Mouse (Mus musculus) intestine, postnatal 0 days (tissue): ENCODE measurements around the gene Cldn14. TPM values are rescaled to one million over a fixed set of nuclear protein-coding genes. Genes with fewer than 3 reads are reported as not detected.

Source experiments
- ATAC-seq: fragments of 200-750 bp; cut with Nextera tagmentation; 2 replicates; pipeline ENCODE4 v1.8.0; 2017; ENCODE audit warnings: mild to moderate bottlenecking, moderate TSS enrichment, moderate library complexity
- H3K27ac ChIP-seq: fragments of 300-500 bp; sonication (generic); 2 replicates; pipeline ENCODE4 v1.5.1; 2014; ENCODE audit warnings: mild to moderate bottlenecking, low read depth, low read length, moderate library complexity
- H3K27me3 ChIP-seq: fragments of 300-500 bp; sonication (generic); replicated peaks from 2 replicates; pipeline ENCODE4 v1.6.1; 2014; ENCODE audit warnings: low read length, mixed read lengths; ENCODE audit not compliant: control insufficient read depth, insufficient read depth
- H3K36me3 ChIP-seq: fragments of 300-500 bp; sonication (generic); 2 replicates; pipeline ENCODE4 v1.6.1; 2014; ENCODE audit warnings: mild to moderate bottlenecking, moderate library complexity; ENCODE audit not compliant: control insufficient read depth, insufficient read depth
- H3K4me1 ChIP-seq: fragments of 300-500 bp; sonication (generic); replicated peaks from 2 replicates; pipeline ENCODE4 v1.6.1; 2014; ENCODE audit warnings: antibody characterized with exemption, low read length, mixed read lengths; ENCODE audit not compliant: control insufficient read depth, insufficient read depth
- H3K4me2 ChIP-seq: fragments of 300-500 bp; sonication (generic); replicated peaks from 2 replicates; pipeline ENCODE4 v1.6.1; 2014; ENCODE audit warnings: low read depth, mild to moderate bottlenecking, moderate library complexity
- H3K4me3 ChIP-seq: fragments of 300-500 bp; sonication (generic); 2 replicates; pipeline ENCODE4 v1.5.1; 2014; ENCODE audit warnings: low read depth, low read length
- H3K9ac ChIP-seq: fragments of 300-500 bp; sonication (generic); 2 replicates; pipeline ENCODE4 v1.6.1; 2014; ENCODE audit warnings: mild to moderate bottlenecking, low read depth, low read length
- H3K9me3 ChIP-seq: fragments of 300-500 bp; sonication (generic); 2 replicates; pipeline ENCODE4 v1.6.1; 2016; ENCODE audit warnings: mixed run types; ENCODE audit not compliant: control insufficient read depth
- CTCF ChIP-seq: sonication (generic); IDR thresholded peaks from 2 replicates; pipeline ENCODE4 v1.5.1; 2016; ENCODE audit warnings: low read depth, mild to moderate bottlenecking, control low read depth, antibody characterized with exemption, moderate library complexity
- WGBS: fragments of 180-500 bp; shearing (Covaris S2); extraction: QIAGEN DNeasy Blood & Tissue Kit; methylation state at CpG from one replicate; pipeline ENCODE4 v1.1.7; 2014; 5-methylcytosine and 5-hydroxymethylcytosine counted together
- polyA plus RNA-seq: library from polyadenylated mRNA; unstranded; fragments of >200 nt; fragmentation: Nextera tagmentation; extraction: Ambion mirVana; gene quantifications from 2 replicates; pipeline ENCODE4 v1.2.1, GENCODE M21; 2015

Cldn14 gene
- polyA plus RNA-seq, 1 experiment from 2014 or later = 2.3 TPM

DNA sequence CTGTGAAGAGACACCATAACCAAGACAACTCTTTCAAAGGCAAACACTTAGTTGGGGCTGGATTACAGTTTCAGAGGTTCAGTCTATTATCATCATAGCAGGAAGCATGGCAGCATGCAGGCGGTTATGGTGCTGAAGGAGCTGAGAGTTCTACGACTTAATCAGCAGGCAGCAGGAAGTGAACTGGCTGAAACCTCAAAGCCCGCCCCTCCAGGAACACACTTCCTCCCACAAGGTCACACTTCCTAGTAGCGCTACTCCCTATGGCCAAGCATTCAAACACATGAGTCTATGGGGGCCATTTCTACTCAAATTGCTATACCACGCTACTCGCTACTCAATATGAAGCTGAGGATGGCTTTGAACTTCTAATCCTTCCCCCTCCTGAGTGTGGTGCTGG is 31.1 kb downstream of the Cldn14 start:
- no peak for ATAC-seq
- H3K27me3 ChIP-seq = no peaks in the 10 kb centered on the region
- no peak overlapping the region for H3K4me3 ChIP-seq
- H3K4me1 ChIP-seq = no peaks in the 10 kb centered on the region
- no peak overlapping the region for H3K4me2 ChIP-seq
- no peak overlapping the region for H3K9ac ChIP-seq
- no peak for TF ChIP-seq CTCF
- no peak overlapping the region for H3K27ac ChIP-seq
- WGBS = 86% methylated on average over 6 of the region's 6 CpGs
- no peaks in the 10 kb centered on the region for H3K9me3 ChIP-seq
- no peaks in the 10 kb centered on the region for H3K36me3 ChIP-seq

DNA sequence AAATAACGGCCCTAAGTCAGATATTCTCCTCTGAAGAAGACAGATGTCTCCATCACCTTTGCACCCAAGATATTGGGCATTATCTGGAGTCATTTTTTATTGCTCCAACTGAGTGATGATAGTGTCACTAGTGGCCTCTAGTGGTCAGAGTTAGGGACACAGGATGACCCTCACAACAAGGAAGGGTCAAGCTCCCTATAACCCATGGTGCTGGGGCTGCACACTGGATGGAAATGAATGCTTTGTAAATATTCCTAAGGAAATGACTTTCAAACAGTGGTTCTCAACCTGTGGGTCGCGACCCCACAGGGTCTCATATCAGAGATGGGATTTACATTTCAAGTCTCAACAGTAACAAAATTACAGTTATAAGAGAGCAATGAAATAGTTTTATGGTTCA is 31.7 kb downstream of the Cldn14 start:
- H3K4me3 ChIP-seq = no peak overlapping the region
- no peaks in the 10 kb centered on the region for H3K9me3 ChIP-seq
- 48% methylated on average over 3 of the region's 3 CpGs for WGBS
- no peak overlapping the region for H3K4me2 ChIP-seq
- H3K9ac ChIP-seq = no peak overlapping the region
- no peaks in the 10 kb centered on the region for H3K27me3 ChIP-seq
- ATAC-seq = no peak
- H3K27ac ChIP-seq = no peak overlapping the region
- H3K36me3 ChIP-seq = no peaks in the 10 kb centered on the region
- peak; percentile 76 for TF ChIP-seq CTCF
- no peaks in the 10 kb centered on the region for H3K4me1 ChIP-seq

DNA sequence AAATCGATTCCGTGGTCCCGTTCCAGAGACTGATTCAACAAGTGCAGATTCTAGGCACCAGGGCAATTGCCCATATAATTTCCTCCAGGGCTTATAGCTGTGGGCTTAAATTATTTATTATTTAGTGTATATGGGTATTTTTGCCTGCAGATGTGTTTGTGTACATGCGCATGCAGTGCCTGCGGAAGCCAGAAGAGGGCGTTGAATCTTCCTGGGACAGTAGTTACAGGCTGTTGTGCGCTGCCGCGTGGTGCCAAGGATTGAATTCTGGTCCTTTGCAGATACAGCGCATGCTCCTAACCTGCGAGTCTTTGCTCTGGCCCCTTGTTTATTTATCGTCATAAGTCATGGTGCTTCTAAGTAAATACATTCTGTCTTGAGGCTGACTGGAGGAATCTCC is 33.2 kb downstream of the Cldn14 start:
- Histone ChIP-seq H3K27me3 (no peaks in the 10 kb centered on the region), H3K36me3 (no peaks in the 10 kb centered on the region), H3K4me1 (no peaks in the 10 kb centered on the region), H3K27ac (no peak overlapping the region), H3K4me2 (no peak overlapping the region), H3K9ac (no peak overlapping the region), H3K4me3 (no peak overlapping the region), H3K9me3 (no peaks in the 10 kb centered on the region)
- 0 out of 2 replicates have a peak, but pooled peaks have one; percentile 31 for TF ChIP-seq CTCF
- WGBS = 78% methylated on average over 12 of the region's 12 CpGs
- no peak for ATAC-seq

DNA sequence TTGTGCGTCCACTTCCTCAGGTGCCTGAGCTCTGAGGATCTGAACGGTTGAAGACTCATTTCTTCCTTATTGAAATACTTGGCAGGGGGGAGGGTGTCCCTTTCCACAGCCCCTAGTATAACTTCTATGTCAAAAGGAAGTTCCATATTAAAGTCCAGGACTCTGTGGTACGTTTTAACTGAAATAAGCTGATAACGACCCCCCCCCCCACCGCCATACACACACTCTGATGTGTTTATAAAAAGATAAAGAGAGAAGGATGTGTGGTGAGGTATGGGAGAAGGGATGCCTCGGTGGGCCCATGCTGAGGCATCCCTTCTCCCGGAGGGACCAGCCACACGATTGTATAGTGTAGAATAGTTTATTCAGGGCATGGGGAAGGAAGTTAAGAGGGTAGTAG is 34.4 kb downstream of the Cldn14 start:
- TF ChIP-seq CTCF = no peak
- no peak overlapping the region for H3K4me3 ChIP-seq
- ATAC-seq = no peak
- H3K36me3 ChIP-seq = no peaks in the 10 kb centered on the region
- H3K27me3 ChIP-seq = no peaks in the 10 kb centered on the region
- WGBS = 57% methylated on average over 8 of the region's 8 CpGs
- no peaks in the 10 kb centered on the region for H3K9me3 ChIP-seq
- no peak overlapping the region for H3K4me2 ChIP-seq
- H3K27ac ChIP-seq = no peak overlapping the region
- no peaks in the 10 kb centered on the region for H3K4me1 ChIP-seq
- no peak overlapping the region for H3K9ac ChIP-seq

DNA sequence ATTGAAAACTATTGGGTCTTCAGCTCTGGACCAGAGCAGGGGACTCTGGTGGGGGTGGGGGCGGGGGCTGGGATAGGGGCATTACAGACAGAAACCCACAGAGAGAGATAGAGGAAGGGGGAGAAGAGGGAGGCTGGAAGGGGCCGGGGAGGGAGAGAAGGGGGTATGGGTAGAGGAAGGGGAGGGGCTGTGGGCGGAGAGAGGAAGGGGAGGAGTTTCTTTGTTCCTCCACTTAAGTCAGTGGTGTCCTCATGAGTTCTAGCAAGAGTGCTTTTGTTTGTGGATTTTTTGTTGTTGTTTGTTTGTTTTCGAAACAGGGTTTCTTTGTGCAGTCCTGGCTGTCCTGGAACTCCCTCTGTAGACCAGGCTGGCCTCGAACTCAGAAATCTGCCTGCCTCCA is 35.1 kb downstream of the Cldn14 start:
- Histone ChIP-seq H3K36me3 (no peaks in the 10 kb centered on the region), H3K4me2 (peak overlapping the region; percentile 52), H3K9me3 (no peaks in the 10 kb centered on the region), H3K27me3 (no peaks in the 10 kb centered on the region), H3K4me1 (no peaks in the 10 kb centered on the region), H3K27ac (no peak overlapping the region), H3K9ac (no peak overlapping the region), H3K4me3 (no peak overlapping the region)
- no peak for TF ChIP-seq CTCF
- 46% methylated on average over 5 of the region's 5 CpGs for WGBS
- no peak for ATAC-seq

DNA sequence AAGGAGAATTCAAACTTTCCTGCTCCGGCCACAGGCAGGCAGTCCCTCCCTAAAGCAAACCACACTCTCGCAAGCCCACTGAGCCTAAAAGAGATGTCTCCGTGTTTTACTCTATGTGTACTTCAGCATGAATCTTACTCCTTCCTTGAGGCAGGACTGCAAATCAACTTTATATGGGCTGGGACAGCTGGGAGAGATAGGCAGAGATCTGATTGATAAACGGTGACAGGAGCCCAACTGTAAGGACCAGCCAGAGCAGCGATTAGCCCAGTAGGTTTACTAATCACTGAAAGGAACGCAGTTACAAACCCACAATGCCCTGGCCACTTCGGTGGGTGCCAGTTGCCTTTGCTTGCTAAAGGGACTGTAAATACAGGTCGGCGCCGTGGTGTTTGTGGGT is 35.5 kb downstream of the Cldn14 start:
- 20% methylated on average over 10 of the region's 10 CpGs for WGBS
- no peak overlapping the region for H3K4me3 ChIP-seq
- H3K4me2 ChIP-seq = peak overlapping the region; percentile 52
- no peak overlapping the region for H3K27ac ChIP-seq
- ATAC-seq = no peak
- H3K9ac ChIP-seq = no peak overlapping the region
- H3K27me3 ChIP-seq = no peaks in the 10 kb centered on the region
- H3K9me3 ChIP-seq = no peaks in the 10 kb centered on the region
- H3K4me1 ChIP-seq = no peaks in the 10 kb centered on the region
- TF ChIP-seq CTCF = no peak
- H3K36me3 ChIP-seq = no peaks in the 10 kb centered on the region

DNA sequence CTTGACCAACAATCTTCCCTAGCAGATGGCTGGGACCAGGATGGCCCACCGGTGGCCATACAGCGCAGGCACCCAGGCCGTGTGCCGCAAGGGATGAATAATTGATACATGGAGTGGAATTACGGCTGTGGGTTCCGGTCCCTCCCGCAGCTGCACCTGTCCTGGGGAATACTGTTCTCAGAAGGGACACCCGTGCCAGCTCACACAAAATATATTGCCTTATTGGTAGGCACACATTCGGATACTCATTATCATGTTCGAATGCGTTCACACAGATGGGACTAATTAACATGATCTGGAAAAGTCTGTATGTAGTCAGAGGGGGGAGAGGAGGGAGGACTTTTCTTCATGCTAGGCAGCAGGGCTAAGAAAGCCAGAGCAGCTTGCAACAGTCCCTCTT is 37.6 kb downstream of the Cldn14 start:
- Histone ChIP-seq H3K27ac (no peak overlapping the region), H3K27me3 (no peaks in the 10 kb centered on the region), H3K4me1 (no peaks in the 10 kb centered on the region), H3K9ac (no peak overlapping the region), H3K36me3 (no peaks in the 10 kb centered on the region), H3K4me3 (no peak overlapping the region), H3K9me3 (no peaks in the 10 kb centered on the region), H3K4me2 (no peak overlapping the region)
- no peak for ATAC-seq
- 86% methylated on average over 11 of the region's 11 CpGs for WGBS
- TF ChIP-seq CTCF = no peak
